Mouse (Mus musculus): ENCODE data around the gene 4930452B06Rik. TPM values are rescaled to one million over a fixed set of nuclear protein-coding genes. Genes with fewer than 3 reads are reported as not detected.

The 4930452B06Rik gene
- total and polyA plus RNA-seq, 2 experiments from 2014 or later, result 9.5 to 10.2 TPM

GRCm38 (mm10) chr14:8503345-8503744 lies 162.7 kb downstream of the 4930452B06Rik start:
- TF ChIP-seq CTCF (IDR thresholded peaks at IDR 0.05), result no peak

GRCm38 (mm10) chr14:8502496-8502895 lies 163.5 kb downstream of the 4930452B06Rik start:
- no peak for ATAC-seq (ENCODE audit: low FRiP score)

More at GRCm38 (mm10) chr14:8503345-8503744, 162.7 kb downstream of the 4930452B06Rik start:
- Histone ChIP-seq H3K27ac (ENCODE audit: low read depth, low read length) (no peak overlapping the region), H3K4me2 (ENCODE audit: low read depth, low read length, poor library complexity, severe bottlenecking) (no peak overlapping the region), H3K4me3 (ENCODE audit: low read depth, low read length) (no peak overlapping the region), H3K36me3 (ENCODE audit: insufficient read depth, low read length) (no peaks in the 10 kb centered on the region), H3K9ac (replicated peaks; ENCODE audit: low read length, poor library complexity, severe bottlenecking) (no peak overlapping the region), H3K9me3 (ENCODE audit: low read length) (no peaks in the 10 kb centered on the region), H3K27me3 (ENCODE audit: insufficient read depth, low read length) (no peaks in the 10 kb centered on the region), H3K4me1 (ENCODE audit: insufficient read depth, low read length) (no peaks in the 10 kb centered on the region)
- no peak for ATAC-seq (ENCODE audit: low FRiP score)
- WGBS, result 78% methylated on average over 3 of the region's 3 CpGs
- no peak for DNase-seq (ENCODE audit: low spot score)

GRCm38 (mm10) chr14:8495691-8496090 lies 170.3 kb downstream of the 4930452B06Rik start:
- H3K4me2 ChIP-seq (ENCODE audit: low read depth, low read length, poor library complexity, severe bottlenecking), result no peak overlapping the region
- DNase-seq (ENCODE audit: low spot score) (no peak), ATAC-seq (ENCODE audit: low FRiP score) (no peak)
- no peaks in the 10 kb centered on the region for H3K4me1 ChIP-seq (ENCODE audit: insufficient read depth, low read length)
- H3K27ac ChIP-seq (ENCODE audit: low read depth, low read length), result no peak overlapping the region
- no peaks in the 10 kb centered on the region for H3K9me3 ChIP-seq (ENCODE audit: low read length)
- 97% methylated on average over 2 of the region's 2 CpGs for WGBS
- no peak overlapping the region for H3K9ac ChIP-seq (replicated peaks; ENCODE audit: low read length, poor library complexity, severe bottlenecking)
- TF ChIP-seq CTCF (IDR thresholded peaks at IDR 0.05), result no peak
- H3K27me3 ChIP-seq (ENCODE audit: insufficient read depth, low read length), result no peaks in the 10 kb centered on the region
- H3K36me3 ChIP-seq (ENCODE audit: insufficient read depth, low read length), result no peaks in the 10 kb centered on the region
- H3K4me3 ChIP-seq (ENCODE audit: low read depth, low read length), result no peak overlapping the region

More at GRCm38 (mm10) chr14:8502496-8502895, 163.5 kb downstream of the 4930452B06Rik start:
- H3K27me3 ChIP-seq (ENCODE audit: insufficient read depth, low read length), result no peaks in the 10 kb centered on the region
- WGBS, result 92% methylated on average over 5 of the region's 5 CpGs
- DNase-seq (ENCODE audit: low spot score), result no peak
- H3K4me2 ChIP-seq (ENCODE audit: low read depth, low read length, poor library complexity, severe bottlenecking), result no peak overlapping the region
- no peak for TF ChIP-seq CTCF (IDR thresholded peaks at IDR 0.05)
- no peaks in the 10 kb centered on the region for H3K4me1 ChIP-seq (ENCODE audit: insufficient read depth, low read length)
- H3K9me3 ChIP-seq (ENCODE audit: low read length), result no peaks in the 10 kb centered on the region
- no peak overlapping the region for H3K9ac ChIP-seq (replicated peaks; ENCODE audit: low read length, poor library complexity, severe bottlenecking)
- no peak overlapping the region for H3K27ac ChIP-seq (ENCODE audit: low read depth, low read length)
- no peaks in the 10 kb centered on the region for H3K36me3 ChIP-seq (ENCODE audit: insufficient read depth, low read length)
- H3K4me3 ChIP-seq (ENCODE audit: low read depth, low read length), result no peak overlapping the region

- WGBS, result 53% methylated on average over 4 of the region's 4 CpGs
- Histone ChIP-seq H3K36me3 (ENCODE audit: insufficient read depth, low read length) (no peaks in the 10 kb centered on the region), H3K27ac (ENCODE audit: low read depth, low read length) (no peak overlapping the region), H3K9ac (replicated peaks; ENCODE audit: low read length, poor library complexity, severe bottlenecking) (no peak overlapping the region), H3K4me1 (ENCODE audit: insufficient read depth, low read length) (no peaks in the 10 kb centered on the region), H3K9me3 (ENCODE audit: low read length) (no peaks in the 10 kb centered on the region), H3K27me3 (ENCODE audit: insufficient read depth, low read length) (no peaks in the 10 kb centered on the region), H3K4me3 (ENCODE audit: low read depth, low read length) (no peak overlapping the region), H3K4me2 (ENCODE audit: low read depth, low read length, poor library complexity, severe bottlenecking) (no peak overlapping the region)
- ATAC-seq (ENCODE audit: low FRiP score) (no peak), DNase-seq (ENCODE audit: low spot score) (no peak)
- TF ChIP-seq CTCF (IDR thresholded peaks at IDR 0.05), result no peak
Measured at GRCm38 (mm10) chr14:8494952-8495351, 171.1 kb downstream of the 4930452B06Rik start.

- no peak overlapping the region for H3K4me3 ChIP-seq (ENCODE audit: low read depth, low read length)
- no peaks in the 10 kb centered on the region for H3K4me1 ChIP-seq (ENCODE audit: insufficient read depth, low read length)
- H3K27ac ChIP-seq (ENCODE audit: low read depth, low read length), result no peak overlapping the region
- 63% methylated on average over 1 of the region's 1 CpGs for WGBS
- H3K9ac ChIP-seq (replicated peaks; ENCODE audit: low read length, poor library complexity, severe bottlenecking), result no peak overlapping the region
- no peak for DNase-seq (ENCODE audit: low spot score)
- no peaks in the 10 kb centered on the region for H3K9me3 ChIP-seq (ENCODE audit: low read length)
- H3K4me2 ChIP-seq (ENCODE audit: low read depth, low read length, poor library complexity, severe bottlenecking), result no peak overlapping the region
- no peaks in the 10 kb centered on the region for H3K27me3 ChIP-seq (ENCODE audit: insufficient read depth, low read length)
- TF ChIP-seq CTCF (IDR thresholded peaks at IDR 0.05), result no peak
- no peaks in the 10 kb centered on the region for H3K36me3 ChIP-seq (ENCODE audit: insufficient read depth, low read length)
- no peak for ATAC-seq (ENCODE audit: low FRiP score)
Measured at GRCm38 (mm10) chr14:8494260-8494659, 171.8 kb downstream of the 4930452B06Rik start.

GRCm38 (mm10) chr14:8478098-8478497 lies 187.9 kb downstream of the 4930452B06Rik start:
- Histone ChIP-seq H3K27ac (ENCODE audit: low read depth, low read length) (no peak overlapping the region), H3K36me3 (ENCODE audit: insufficient read depth, low read length) (no peaks in the 10 kb centered on the region), H3K9ac (replicated peaks; ENCODE audit: low read length, poor library complexity, severe bottlenecking) (no peak overlapping the region), H3K4me1 (ENCODE audit: insufficient read depth, low read length) (no peaks in the 10 kb centered on the region), H3K4me3 (ENCODE audit: low read depth, low read length) (no peak overlapping the region), H3K9me3 (ENCODE audit: low read length) (no peaks in the 10 kb centered on the region), H3K27me3 (ENCODE audit: insufficient read depth, low read length) (no peaks in the 10 kb centered on the region), H3K4me2 (ENCODE audit: low read depth, low read length, poor library complexity, severe bottlenecking) (no peak overlapping the region)
- ATAC-seq (ENCODE audit: low FRiP score) (no peak), DNase-seq (ENCODE audit: low spot score) (no peak)
- no peak for TF ChIP-seq CTCF (IDR thresholded peaks at IDR 0.05)
- WGBS, result 57% methylated on average over 5 of the region's 5 CpGs
